Mouse (Mus musculus): ENCODE results near the gene Smim6.

The Smim6 gene

GRCm38 (mm10) chr11:115939690-115940329, 28.0 kb downstream of the Smim6 start:
- DNase-seq (ENCODE audit: low spot score), result no peak

GRCm38 (mm10) chr11:115941980-115942379, 30.2 kb downstream of the Smim6 start:
- no peak for DNase-seq (ENCODE audit: low spot score)

GRCm38 (mm10) chr11:115945247-115945646, 33.4 kb downstream of the Smim6 start:
- no peak for DNase-seq (ENCODE audit: low spot score)

GRCm38 (mm10) chr11:115946221-115946828, 34.5 kb downstream of the Smim6 start:
- DNase-seq (ENCODE audit: low spot score), result no peak

GRCm38 (mm10) chr11:115948316-115948715, 36.5 kb downstream of the Smim6 start:
- DNase-seq (ENCODE audit: low spot score), result no peak

GRCm38 (mm10) chr11:115950719-115951118, 38.9 kb downstream of the Smim6 start:
- no peak for DNase-seq (ENCODE audit: low spot score)

- DNase-seq (ENCODE audit: low spot score), result no peak
Measured at GRCm38 (mm10) chr11:115954712-115955111, 42.9 kb downstream of the Smim6 start.

- no peak for DNase-seq (ENCODE audit: low spot score)
Measured at GRCm38 (mm10) chr11:115955195-115955858, 43.5 kb downstream of the Smim6 start.

- DNase-seq (ENCODE audit: low spot score), result no peak
Measured at GRCm38 (mm10) chr11:115956453-115956852, 44.6 kb downstream of the Smim6 start.

- DNase-seq (ENCODE audit: low spot score), result no peak
Measured at GRCm38 (mm10) chr11:115957971-115958370, 46.2 kb downstream of the Smim6 start.

GRCm38 (mm10) chr11:115959018-115959417, 47.2 kb downstream of the Smim6 start:
- no peak for DNase-seq (ENCODE audit: low spot score)

GRCm38 (mm10) chr11:115962651-115963412, 51.0 kb downstream of the Smim6 start:
- DNase-seq (ENCODE audit: low spot score), result no peak

Measured in urinary bladder, postnatal 10 days (tissue).